Mouse (Mus musculus): ENCODE data around the gene Fdxr.

DNA sequence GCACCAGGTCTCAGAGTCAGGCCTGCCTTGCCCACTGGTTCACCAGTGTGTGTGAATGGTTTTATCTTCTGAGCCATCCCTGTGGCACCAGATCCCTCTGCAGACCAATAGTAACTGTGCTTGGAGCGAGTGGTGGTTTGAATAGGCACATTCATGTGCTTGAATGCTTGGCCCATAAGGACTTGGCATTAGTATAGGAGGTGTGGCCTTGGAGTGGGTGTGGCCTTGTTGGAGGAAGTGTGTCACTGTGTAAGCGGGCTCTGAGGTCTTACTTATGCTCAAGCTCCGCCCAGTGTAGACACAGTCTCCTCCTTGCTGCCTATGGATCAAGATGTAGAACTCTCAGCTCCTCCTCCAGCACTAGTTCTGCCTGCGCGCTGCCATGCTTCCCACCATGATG is 10.5 kb upstream of the Fdxr start:
- TF ChIP-seq CTCF (IDR thresholded peaks at IDR 0.05; ENCODE audit: extremely low read depth, insufficient read length, insufficient replicate concordance, low read depth, low read length) (no peak), POLR2A (IDR thresholded peaks at IDR 0.05; ENCODE audit: low read depth, low read length) (no peak)

Data from small intestine, adult 2 months (tissue).